Mouse (Mus musculus): ENCODE measurements around the gene St7. TPM values are rescaled to one million over a fixed set of nuclear protein-coding genes. Genes with fewer than 3 reads are reported as not detected.

Gene St7
- polyA plus RNA-seq, 1 experiment from 2014 or later: 31.6 TPM

DNA sequence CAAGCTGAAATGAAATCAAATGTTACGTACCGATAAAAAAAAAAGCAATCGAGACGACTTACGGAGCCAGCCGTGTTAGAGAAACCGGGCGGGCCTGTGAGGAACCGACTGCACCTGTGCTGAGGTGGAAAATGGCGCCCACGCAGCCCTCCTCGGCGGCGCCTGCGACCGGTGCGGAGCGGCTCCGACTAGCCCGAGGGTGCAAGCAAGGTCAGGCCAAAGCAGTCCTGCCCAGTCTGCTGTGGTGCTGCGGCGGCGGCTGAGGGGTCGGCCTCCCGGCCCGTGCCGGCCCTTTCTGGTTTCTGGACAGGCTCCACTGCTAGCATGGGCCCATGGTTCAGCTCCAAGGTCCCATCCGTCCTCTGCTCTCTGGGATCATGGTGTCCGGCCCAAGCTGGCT lies 147.7 kb downstream of the St7 start:
- Histone ChIP-seq H3K27ac (replicated peaks in 1 of 2; ENCODE audit: control insufficient read depth in 1 of 2, insufficient read depth in 1 of 2, low read depth in 2 of 2, low read length in 2 of 2) (no peak overlapping the region), H3K36me3 (ENCODE audit: control insufficient read depth, insufficient read depth, low read length) (no peaks in the 10 kb centered on the region), H3K9me3 (ENCODE audit: control insufficient read depth, low read length) (no peaks in the 10 kb centered on the region), H3K9ac (ENCODE audit: low read length) (no peak overlapping the region), H3K4me1 (ENCODE audit: control insufficient read depth in 2 of 2, insufficient read depth in 2 of 2, low read length in 2 of 2) (peaks cover 2 to 22% of the 10 kb centered on the region in 2 experiments; a peak in 3 of 4 replicates), H3K4me2 (ENCODE audit: low read length) (no peak overlapping the region), H3K4me3 (ENCODE audit: control insufficient read depth in 1 of 2, insufficient read depth in 1 of 2, low read depth in 1 of 2, low read length in 2 of 2) (no peak overlapping the region), H3K27me3 (ENCODE audit: control insufficient read depth, insufficient read depth, low read length) (no peaks in the 10 kb centered on the region)
- 70% methylated on average over 28 of the region's 29 CpGs for WGBS
- 0 out of 2 replicates have a peak, but pooled peaks have one; percentile 26 for ATAC-seq (ENCODE audit: insufficient number of reproducible peaks, insufficient read depth, low FRiP score, low read depth)

DNA sequence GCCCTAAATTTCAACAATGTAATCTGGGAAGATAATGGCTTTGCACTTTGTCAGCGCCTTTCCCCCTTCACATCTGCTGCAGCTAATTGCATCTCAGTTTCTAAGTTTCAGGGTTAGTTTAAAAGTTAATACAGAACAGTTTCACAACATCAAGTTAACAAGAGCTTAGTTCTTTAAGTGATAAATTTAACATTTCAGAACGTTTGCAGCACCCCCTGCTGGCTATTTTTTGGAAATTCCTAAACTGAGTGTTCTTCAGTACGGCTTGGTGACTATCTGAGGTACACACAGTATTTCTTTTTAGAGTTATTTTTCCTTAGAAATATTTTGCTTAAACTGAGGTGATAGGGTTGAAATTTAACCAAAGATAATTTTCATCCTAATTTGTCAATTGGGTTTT lies 150.0 kb downstream of the St7 start:
- Histone ChIP-seq H3K9ac (ENCODE audit: low read length) (no peak overlapping the region), H3K27me3 (ENCODE audit: control insufficient read depth, insufficient read depth, low read length) (no peaks in the 10 kb centered on the region), H3K9me3 (ENCODE audit: control insufficient read depth, low read length) (no peaks in the 10 kb centered on the region), H3K4me3 (ENCODE audit: control insufficient read depth in 1 of 2, insufficient read depth in 1 of 2, low read depth in 1 of 2, low read length in 2 of 2) (no peak overlapping the region), H3K36me3 (ENCODE audit: control insufficient read depth, insufficient read depth, low read length) (peaks cover 13% of the 10 kb centered on the region; the same call in 1 of the 2 replicates), H3K27ac (replicated peaks in 1 of 2; ENCODE audit: control insufficient read depth in 1 of 2, insufficient read depth in 1 of 2, low read depth in 2 of 2, low read length in 2 of 2) (no peak overlapping the region), H3K4me1 (ENCODE audit: control insufficient read depth in 2 of 2, insufficient read depth in 2 of 2, low read length in 2 of 2) (peaks cover 2 to 22% of the 10 kb centered on the region in 2 experiments; a peak in 3 of 4 replicates), H3K4me2 (ENCODE audit: low read length) (no peak overlapping the region)
- ATAC-seq (ENCODE audit: insufficient number of reproducible peaks, insufficient read depth, low FRiP score, low read depth): no peak
- 39% methylated on average over 3 of the region's 3 CpGs for WGBS

DNA sequence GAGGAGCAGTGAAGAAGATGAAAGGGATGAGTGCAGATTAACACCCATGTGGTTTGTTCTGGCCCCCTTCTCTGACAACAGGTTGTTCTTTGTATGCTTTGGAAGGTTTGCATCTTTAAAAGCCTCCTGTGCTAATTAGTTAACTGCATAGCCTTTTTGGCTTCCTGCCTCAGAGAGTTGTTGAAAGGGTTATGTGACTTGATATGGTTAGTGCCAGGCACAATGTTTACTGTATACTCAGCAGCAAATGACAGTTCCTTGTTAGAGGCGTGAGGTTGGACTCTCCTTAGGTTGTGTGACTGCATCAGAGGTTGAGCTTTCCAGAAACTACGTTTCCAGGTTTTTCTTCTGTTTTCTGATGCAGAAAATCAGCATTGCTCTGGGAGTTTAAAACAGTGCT lies 158.6 kb downstream of the St7 start:
- 52% methylated on average over 2 of the region's 2 CpGs for WGBS
- H3K27me3 ChIP-seq (ENCODE audit: control insufficient read depth, insufficient read depth, low read length): no peaks in the 10 kb centered on the region
- ATAC-seq (ENCODE audit: insufficient number of reproducible peaks, insufficient read depth, low FRiP score, low read depth): no peak
- H3K9ac ChIP-seq (ENCODE audit: low read length): no peak overlapping the region
- H3K4me1 ChIP-seq (ENCODE audit: control insufficient read depth in 2 of 2, insufficient read depth in 2 of 2, low read length in 2 of 2): no peaks in the 10 kb centered on the region
- H3K27ac ChIP-seq (replicated peaks in 1 of 2; ENCODE audit: control insufficient read depth in 1 of 2, insufficient read depth in 1 of 2, low read depth in 2 of 2, low read length in 2 of 2): no peak overlapping the region
- no peak overlapping the region for H3K4me2 ChIP-seq (ENCODE audit: low read length)
- no peaks in the 10 kb centered on the region for H3K9me3 ChIP-seq (ENCODE audit: control insufficient read depth, low read length)
- H3K36me3 ChIP-seq (ENCODE audit: control insufficient read depth, insufficient read depth, low read length): peaks cover 45% of the 10 kb centered on the region
- no peak overlapping the region for H3K4me3 ChIP-seq (ENCODE audit: control insufficient read depth in 1 of 2, insufficient read depth in 1 of 2, low read depth in 1 of 2, low read length in 2 of 2)

DNA sequence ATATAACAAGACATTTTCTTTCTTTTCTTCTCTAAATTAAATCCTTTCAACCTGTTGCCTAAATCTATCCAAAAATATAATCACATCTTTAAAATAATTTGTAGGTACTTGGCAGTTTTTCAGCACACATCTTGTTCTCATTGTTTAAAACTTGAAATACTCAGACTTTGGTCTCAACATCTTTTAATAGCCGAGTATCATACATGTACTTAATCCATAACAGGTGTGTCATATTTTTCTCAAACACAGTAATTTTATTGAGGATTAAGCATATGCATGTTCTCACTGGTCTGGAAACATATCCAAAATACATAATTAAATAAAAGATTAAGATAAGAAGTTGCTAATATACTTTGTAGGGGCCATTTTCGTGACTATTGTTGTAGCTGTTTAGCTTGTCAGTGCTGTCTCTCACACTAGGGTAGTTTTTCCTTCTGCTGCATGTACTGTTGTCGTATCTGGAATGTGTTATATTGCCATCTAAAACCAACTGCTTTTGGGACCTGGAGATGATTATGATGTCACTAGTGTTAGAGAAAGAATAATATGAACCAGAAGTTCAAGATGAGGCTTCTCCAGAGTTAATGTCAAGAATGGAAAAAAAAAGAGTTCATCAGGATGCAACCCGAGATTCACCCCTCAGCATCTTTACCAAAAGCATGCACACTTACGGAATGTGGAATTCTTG lies 161.0 kb downstream of the St7 start:
- no peak overlapping the region for H3K4me3 ChIP-seq (ENCODE audit: control insufficient read depth in 1 of 2, insufficient read depth in 1 of 2, low read depth in 1 of 2, low read length in 2 of 2)
- no peak overlapping the region for H3K9ac ChIP-seq (ENCODE audit: low read length)
- H3K27me3 ChIP-seq (ENCODE audit: control insufficient read depth, insufficient read depth, low read length): no peaks in the 10 kb centered on the region
- no peak for ATAC-seq (ENCODE audit: insufficient number of reproducible peaks, insufficient read depth, low FRiP score, low read depth)
- H3K4me2 ChIP-seq (ENCODE audit: low read length): no peak overlapping the region
- H3K36me3 ChIP-seq (ENCODE audit: control insufficient read depth, insufficient read depth, low read length): peaks cover 42% of the 10 kb centered on the region
- no peak overlapping the region for H3K27ac ChIP-seq (replicated peaks in 1 of 2; ENCODE audit: control insufficient read depth in 1 of 2, insufficient read depth in 1 of 2, low read depth in 2 of 2, low read length in 2 of 2)
- H3K4me1 ChIP-seq (ENCODE audit: control insufficient read depth in 2 of 2, insufficient read depth in 2 of 2, low read length in 2 of 2): no peaks in the 10 kb centered on the region
- WGBS: 84% methylated on average over 5 of the region's 5 CpGs
- no peaks in the 10 kb centered on the region for H3K9me3 ChIP-seq (ENCODE audit: control insufficient read depth, low read length)

DNA sequence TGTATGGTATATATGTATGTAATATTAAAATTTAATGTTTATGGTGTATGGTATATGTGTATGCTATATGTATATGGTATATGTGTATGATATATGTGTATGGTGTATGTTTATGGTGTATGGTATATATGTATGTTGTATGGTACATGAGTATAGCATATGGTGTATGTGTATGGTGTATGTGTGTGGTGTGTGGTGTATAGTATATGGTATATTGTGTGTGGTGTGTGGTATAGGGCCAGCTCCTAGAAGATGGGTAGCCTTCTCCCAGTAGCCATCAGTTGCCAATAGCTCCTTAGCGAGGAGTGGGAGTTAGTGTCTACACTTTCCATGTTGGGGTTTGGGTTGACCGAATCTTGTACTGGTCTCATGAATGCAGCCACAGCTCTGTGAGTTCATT lies 162.9 kb downstream of the St7 start:
- Histone ChIP-seq H3K9me3 (ENCODE audit: control insufficient read depth, low read length) (no peaks in the 10 kb centered on the region), H3K36me3 (ENCODE audit: control insufficient read depth, insufficient read depth, low read length) (peaks cover 40% of the 10 kb centered on the region), H3K4me3 (ENCODE audit: control insufficient read depth in 1 of 2, insufficient read depth in 1 of 2, low read depth in 1 of 2, low read length in 2 of 2) (no peak overlapping the region), H3K27me3 (ENCODE audit: control insufficient read depth, insufficient read depth, low read length) (no peaks in the 10 kb centered on the region), H3K4me2 (ENCODE audit: low read length) (no peak overlapping the region), H3K27ac (replicated peaks in 1 of 2; ENCODE audit: control insufficient read depth in 1 of 2, insufficient read depth in 1 of 2, low read depth in 2 of 2, low read length in 2 of 2) (no peak overlapping the region), H3K9ac (ENCODE audit: low read length) (no peak overlapping the region), H3K4me1 (ENCODE audit: control insufficient read depth in 2 of 2, insufficient read depth in 2 of 2, low read length in 2 of 2) (no peaks in the 10 kb centered on the region)
- 98% methylated on average over 2 of the region's 2 CpGs for WGBS
- ATAC-seq (ENCODE audit: insufficient number of reproducible peaks, insufficient read depth, low FRiP score, low read depth): no peak

DNA sequence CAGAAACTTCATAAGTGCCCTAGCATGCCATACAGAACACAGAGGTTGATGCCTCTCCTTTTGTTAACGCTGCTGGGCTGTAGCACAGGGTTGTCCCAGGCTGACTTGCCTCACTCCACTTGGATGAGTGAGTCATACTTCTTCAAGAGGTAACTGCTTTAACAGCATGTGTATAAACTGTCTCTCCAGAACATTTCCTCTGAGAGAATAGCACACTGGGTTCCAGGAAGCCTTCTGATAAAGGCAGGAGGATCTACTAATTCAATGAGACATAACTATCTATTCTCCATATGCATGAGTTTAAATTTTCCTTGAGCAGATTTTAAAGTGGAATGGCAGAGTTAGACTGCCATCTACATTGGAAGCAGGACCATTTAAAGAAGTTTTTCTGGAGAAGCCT lies 166.8 kb downstream of the St7 start:
- no peak overlapping the region for H3K4me2 ChIP-seq (ENCODE audit: low read length)

DNA sequence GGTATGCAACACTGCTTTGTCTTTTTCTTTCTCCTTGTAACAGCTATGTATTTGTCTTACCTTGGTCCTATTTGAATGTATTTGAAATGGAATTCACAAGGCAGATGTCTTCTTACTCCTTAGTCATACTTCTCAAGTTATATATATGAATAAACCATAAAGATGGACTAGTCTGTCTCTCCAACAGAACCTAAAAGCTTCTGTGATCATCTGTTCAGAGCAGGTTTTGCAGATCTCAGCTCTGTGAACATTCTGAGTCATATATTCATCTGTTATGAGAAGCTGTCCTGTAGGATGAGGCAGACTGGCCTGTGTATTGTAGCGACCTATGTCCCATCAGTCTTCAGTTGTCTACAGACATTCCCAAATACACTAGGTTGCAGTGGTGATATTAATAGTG lies 167.7 kb downstream of the St7 start:
- no peak overlapping the region for H3K27ac ChIP-seq (replicated peaks in 1 of 2; ENCODE audit: control insufficient read depth in 1 of 2, insufficient read depth in 1 of 2, low read depth in 2 of 2, low read length in 2 of 2)
- 90% methylated on average over 1 of the region's 1 CpGs for WGBS

More for the DNA sequence above, 166.8 kb downstream of the St7 start:
- Histone ChIP-seq H3K9me3 (ENCODE audit: control insufficient read depth, low read length) (no peaks in the 10 kb centered on the region), H3K27ac (replicated peaks in 1 of 2; ENCODE audit: control insufficient read depth in 1 of 2, insufficient read depth in 1 of 2, low read depth in 2 of 2, low read length in 2 of 2) (no peak overlapping the region), H3K36me3 (ENCODE audit: control insufficient read depth, insufficient read depth, low read length) (peaks cover 29% of the 10 kb centered on the region), H3K4me3 (ENCODE audit: control insufficient read depth in 1 of 2, insufficient read depth in 1 of 2, low read depth in 1 of 2, low read length in 2 of 2) (no peak overlapping the region), H3K9ac (ENCODE audit: low read length) (no peak overlapping the region), H3K4me1 (ENCODE audit: control insufficient read depth in 2 of 2, insufficient read depth in 2 of 2, low read length in 2 of 2) (no peaks in the 10 kb centered on the region), H3K27me3 (ENCODE audit: control insufficient read depth, insufficient read depth, low read length) (no peaks in the 10 kb centered on the region)
- WGBS: 72% methylated on average over 1 of the region's 1 CpGs
- ATAC-seq (ENCODE audit: insufficient number of reproducible peaks, insufficient read depth, low FRiP score, low read depth): no peak

DNA sequence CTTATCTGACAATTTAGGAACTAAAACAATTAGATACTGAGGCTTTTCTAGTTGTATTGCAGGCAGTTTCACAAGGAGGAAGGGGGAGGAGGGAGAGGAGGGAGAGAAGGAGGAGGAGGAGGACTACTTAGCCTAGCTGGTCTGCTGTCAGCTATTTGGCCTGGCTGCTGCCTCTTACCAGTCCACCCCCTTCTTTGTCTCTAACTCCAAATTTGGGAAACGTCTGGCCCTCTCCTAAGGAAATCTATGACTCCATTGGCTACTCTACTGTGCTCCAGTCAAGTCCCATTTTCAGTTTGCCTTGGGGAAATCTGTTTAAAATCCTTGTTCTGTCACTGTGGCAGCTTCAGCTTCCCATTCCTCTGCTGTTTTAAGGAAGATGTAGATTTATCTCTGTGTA lies 175.1 kb downstream of the St7 start:
- 44% methylated on average over 1 of the region's 1 CpGs for WGBS
- Histone ChIP-seq H3K36me3 (ENCODE audit: control insufficient read depth, insufficient read depth, low read length) (peaks cover 22% of the 10 kb centered on the region), H3K9me3 (ENCODE audit: control insufficient read depth, low read length) (no peaks in the 10 kb centered on the region; the same call in 1 of the 2 replicates), H3K4me1 (ENCODE audit: control insufficient read depth in 2 of 2, insufficient read depth in 2 of 2, low read length in 2 of 2) (no peaks in the 10 kb centered on the region), H3K27ac (replicated peaks in 1 of 2; ENCODE audit: control insufficient read depth in 1 of 2, insufficient read depth in 1 of 2, low read depth in 2 of 2, low read length in 2 of 2) (no peak overlapping the region), H3K9ac (ENCODE audit: low read length) (no peak overlapping the region), H3K27me3 (ENCODE audit: control insufficient read depth, insufficient read depth, low read length) (no peaks in the 10 kb centered on the region), H3K4me3 (ENCODE audit: control insufficient read depth in 1 of 2, insufficient read depth in 1 of 2, low read depth in 1 of 2, low read length in 2 of 2) (no peak overlapping the region), H3K4me2 (ENCODE audit: low read length) (no peak overlapping the region)
- ATAC-seq (ENCODE audit: insufficient number of reproducible peaks, insufficient read depth, low FRiP score, low read depth): no peak

More for the DNA sequence above, 167.7 kb downstream of the St7 start:
- Histone ChIP-seq H3K9me3 (ENCODE audit: control insufficient read depth, low read length) (no peaks in the 10 kb centered on the region), H3K4me3 (ENCODE audit: control insufficient read depth in 1 of 2, insufficient read depth in 1 of 2, low read depth in 1 of 2, low read length in 2 of 2) (no peak overlapping the region), H3K9ac (ENCODE audit: low read length) (no peak overlapping the region), H3K27me3 (ENCODE audit: control insufficient read depth, insufficient read depth, low read length) (no peaks in the 10 kb centered on the region), H3K4me2 (ENCODE audit: low read length) (no peak overlapping the region), H3K36me3 (ENCODE audit: control insufficient read depth, insufficient read depth, low read length) (peaks cover 22% of the 10 kb centered on the region), H3K4me1 (ENCODE audit: control insufficient read depth in 2 of 2, insufficient read depth in 2 of 2, low read length in 2 of 2) (no peaks in the 10 kb centered on the region)
- no peak for ATAC-seq (ENCODE audit: insufficient number of reproducible peaks, insufficient read depth, low FRiP score, low read depth)
